16 mouse cellular contexts compared by ENCODE assay signal in genomic region chr14:75836579-75836978, GRCm38 (mm10). TPM values are rescaled to one million over a fixed set of nuclear protein-coding genes. Genes with fewer than 3 reads are reported as not detected.
DNase-seq lines count a peak whose midpoint lies in the region; ATAC-seq and TF ChIP-seq lines count a peak whose summit lies in the region.
"Had no signal": no experiment of that assay in that cellular context is flagged by ENCODE, and none has a peak within 500 bp of the region (broad histone marks: within the 10 kb centered on the region; RNA-seq: fewer than 3 reads in every experiment).

No protein-coding gene starts in this region.

- WGBS in heart, embryonic 15.5 days = 89% methylated on average over 3 of the region's 3 CpGs
- WGBS in bone marrow, adult 2 months = 78% methylated on average over 3 of the region's 3 CpGs
- whole genome bisulfite sequencing in liver, embryonic 15.5 days (ENCODE audit: insufficient replicate concordance) = 64% methylated on average over 3 of the region's 3 CpGs

- H3K4me3 ChIP-seq in heart, embryonic 15.5 days = no peak overlapping the region
- H3K4me3 ChIP-seq in bone marrow, adult 2 months (replicated peaks; ENCODE audit: control insufficient read depth, low read depth, low read length) = no peak overlapping the region
- peak overlapping the region; percentile 31; the same call in 1 of the 2 replicates for H3K4me3 ChIP-seq in liver, embryonic 15.5 days (replicated peaks)
- H3K4me3 ChIP-seq: gastrocnemius, adult 2 months; hindbrain, embryonic 10.5 days; limb, embryonic 13.5 days; neural tube, embryonic 12.5 days had no signal

- no peak for TF ChIP-seq POLR2A in bone marrow, adult 2 months (IDR thresholded peaks at IDR 0.05; ENCODE audit: borderline replicate concordance, control insufficient read depth, low read depth, low read length)

- H3K27me3 ChIP-seq in heart, embryonic 15.5 days = no peaks in the 10 kb centered on the region
- no peaks in the 10 kb centered on the region for H3K27me3 ChIP-seq in liver, embryonic 15.5 days
- H3K27me3 ChIP-seq: limb, embryonic 13.5 days; neural tube, embryonic 12.5 days had no signal

- no peak for ATAC-seq in heart, embryonic 15.5 days (replicated peaks; ENCODE audit: insufficient number of reproducible peaks, insufficient read depth, low FRiP score, low read depth)
- ATAC-seq in liver, embryonic 15.5 days (ENCODE audit: insufficient read depth) = no peak
- ATAC-seq: forebrain, embryonic 16.5 days had no signal

- H3K4me2 ChIP-seq in heart, embryonic 15.5 days = no peak overlapping the region
- peak overlapping the region; percentile 73 for H3K4me2 ChIP-seq in liver, embryonic 15.5 days
- H3K4me2 ChIP-seq: neural tube, embryonic 12.5 days had no signal

- H3K9me3 ChIP-seq in heart, embryonic 15.5 days (replicated peaks) = no peaks in the 10 kb centered on the region
- no peaks in the 10 kb centered on the region for H3K9me3 ChIP-seq in liver, embryonic 15.5 days (replicated peaks)
- H3K9me3 ChIP-seq: hindbrain, embryonic 10.5 days; limb, embryonic 13.5 days; neural tube, embryonic 12.5 days had no signal

- H3K36me3 ChIP-seq in heart, embryonic 15.5 days = no peaks in the 10 kb centered on the region
- H3K36me3 ChIP-seq in liver, embryonic 15.5 days (replicated peaks) = no peaks in the 10 kb centered on the region
- H3K36me3 ChIP-seq: hindbrain, embryonic 10.5 days; limb, embryonic 13.5 days; neural tube, embryonic 12.5 days had no signal

- H3K4me1 ChIP-seq in heart, embryonic 15.5 days (replicated peaks) = peaks cover 40% of the 10 kb centered on the region
- peaks cover 6% of the 10 kb centered on the region; the same call in 1 of the 2 replicates for H3K4me1 ChIP-seq in bone marrow, adult 2 months (ENCODE audit: control insufficient read depth, insufficient read depth, low read length)
- peaks cover 76% of the 10 kb centered on the region for H3K4me1 ChIP-seq in liver, embryonic 15.5 days (replicated peaks)

- peak overlapping the region; percentile 79 for H3K27ac ChIP-seq in heart, embryonic 15.5 days
- peak overlapping the region; percentile 54; the same call in 1 of the 2 replicates for H3K27ac ChIP-seq in bone marrow, adult 2 months (ENCODE audit: control insufficient read depth, insufficient read depth, low read depth, low read length, poor library complexity)
- peak overlapping the region; percentile 95 for H3K27ac ChIP-seq in liver, embryonic 15.5 days (replicated peaks)
- H3K27ac ChIP-seq: gastrocnemius, adult 2 months; hindbrain, embryonic 10.5 days; limb, embryonic 13.5 days; neural tube, embryonic 12.5 days had no signal

- TF ChIP-seq CTCF in bone marrow, adult 2 months (IDR thresholded peaks at IDR 0.05; ENCODE audit: control insufficient read depth, insufficient read depth, low read length) = no peak

- H3K9ac ChIP-seq in heart, embryonic 15.5 days = no peak overlapping the region
- peak overlapping the region; percentile 19; the same call in 1 of the 2 replicates for H3K9ac ChIP-seq in liver, embryonic 15.5 days
- H3K9ac ChIP-seq: limb, embryonic 13.5 days; neural tube, embryonic 12.5 days had no signal

- no peak for DNase-seq in heart, adult 9 months (ENCODE audit: low spot score in 2 of 2)
- peak; percentile 45 for DNase-seq in 416B (ENCODE audit: low read depth)
- no peak for DNase-seq in adrenal gland, adult 18-20 months (ENCODE audit: low spot score in 2 of 2)
- DNase-seq in cerebellum, adult 11 months = no peak
- DNase-seq: cerebellum, adult 2 months; gastrocnemius, adult 2 months; kidney, adult 11 months; lung, postnatal 14 days; midbrain, embryonic 14.5 days had no signal

RNA-seq across cellular contexts. Expression of gene Tpt1, which starts 8.3 kb away (rescaled TPM):
- 751 and 926 TPM in 2 replicates for polyA plus RNA-seq in heart, embryonic 15.5 days (2015; fragmentation: Nextera tagmentation; extraction: Ambion mirVana)
- 2,309 and 3,063 TPM in 2 replicates for polyA plus RNA-seq in bone marrow, adult 2 months (2011; ENCODE audit: insufficient read depth, insufficient read length, low replicate concordance, missing spikeins)
- 470 and 547 TPM in 2 replicates for polyA plus RNA-seq in liver, embryonic 15.5 days (2015; fragmentation: Nextera tagmentation; extraction: Ambion mirVana)
- 1,000 to 10,000 TPM; 2,758 to 2,912 TPM for total RNA-seq in adrenal gland, adult 18-20 months (2021)

RNA-seq across cellular contexts. Expression of gene Slc25a30, which starts 49.7 kb away (rescaled TPM):
- 5.6 and 5.8 TPM in 2 replicates for polyA plus RNA-seq in heart, embryonic 15.5 days (2015; fragmentation: Nextera tagmentation; extraction: Ambion mirVana)
- polyA plus RNA-seq in bone marrow, adult 2 months (2011; ENCODE audit: insufficient read depth, insufficient read length, low replicate concordance, missing spikeins) = 4.3 and 6.7 TPM in 2 replicates
- polyA plus RNA-seq in liver, embryonic 15.5 days (2015; fragmentation: Nextera tagmentation; extraction: Ambion mirVana) = 1.5 and 1.8 TPM in 2 replicates
- 100 to 1,000 TPM in 1 of 2 experiments, 10 to 100 TPM in 1; 81.1 to 119 TPM for total RNA-seq in adrenal gland, adult 18-20 months (2021)
